Mouse (Mus musculus) ES-Bruce4 (cell line): ENCODE measurements around the gene Bmper.

Source experiments
- CTCF ChIP-seq: IDR thresholded peaks from one replicate; pipeline ENCODE4 v1.8.1; 2011; ENCODE audit warnings: low read depth, low read length
- POLR2A ChIP-seq: IDR thresholded peaks from one replicate; pipeline ENCODE4 v1.8.1; 2011; ENCODE audit warnings: low read length; ENCODE audit not compliant: insufficient read depth

GRCm38 (mm10) chr9:23358108-23358507, 135.2 kb downstream of the Bmper start:
- no peak for TF ChIP-seq CTCF
- no peak for TF ChIP-seq POLR2A
